Mouse (Mus musculus): ENCODE measurements around the gene Kcnh4.

- no peak for TF ChIP-seq POLR2A (IDR thresholded peaks at IDR 0.05; ENCODE audit: insufficient read depth, low read depth, low read length)
- TF ChIP-seq CTCF (IDR thresholded peaks at IDR 0.05; ENCODE audit: insufficient read depth, low read depth, low read length), result no peak
These were observed 783 bp downstream of the Kcnh4 start for GRCm38 (mm10) chr11:100758707-100759610.
